Mouse (Mus musculus) embryonic fibroblast, embryonic 13.5 days (primary cell): Measurements from ENCODE around the gene Cd79a. TPM values are rescaled to one million over a fixed set of nuclear protein-coding genes. Genes with fewer than 3 reads are reported as not detected.

Experiments used
- H3K27ac ChIP-seq: 2 replicates; pipeline ENCODE4 v1.5.1; 2012; ENCODE audit warnings: low read length, control low read depth, inconsistent platforms; ENCODE audit not compliant: insufficient read depth
- H3K4me1 ChIP-seq: 2 replicates; pipeline ENCODE4 v1.6.1; 2011; ENCODE audit warnings: low read length; ENCODE audit not compliant: control insufficient read depth, insufficient read depth
- H3K4me3 ChIP-seq: 2 replicates; pipeline ENCODE4 v1.5.1; 2011; ENCODE audit warnings: mild to moderate bottlenecking, control low read depth, low read length; ENCODE audit not compliant: insufficient read depth
- CTCF ChIP-seq: IDR thresholded peaks from 2 replicates; pipeline ENCODE4 v1.5.1; 2011; ENCODE audit warnings: mild to moderate bottlenecking, control low read depth, low read length, moderate library complexity, borderline replicate concordance; ENCODE audit not compliant: insufficient read depth
- POLR2A ChIP-seq: IDR thresholded peaks from 2 replicates; pipeline ENCODE4 v1.6.1; 2011; ENCODE audit warnings: low read depth, mild to moderate bottlenecking, control low read depth, low read length, moderate library complexity
- polyA plus RNA-seq: library from polyadenylated mRNA; stranded (reverse); fragments of >200 nt; gene quantifications from 2 replicates; pipeline ENCODE4 v1.2.4, GENCODE M21; 2011; ENCODE audit warnings: low read depth; ENCODE audit not compliant: missing spikeins, insufficient read length

Cd79a gene
- polyA plus RNA-seq, 1 experiment: not detected

DNA sequence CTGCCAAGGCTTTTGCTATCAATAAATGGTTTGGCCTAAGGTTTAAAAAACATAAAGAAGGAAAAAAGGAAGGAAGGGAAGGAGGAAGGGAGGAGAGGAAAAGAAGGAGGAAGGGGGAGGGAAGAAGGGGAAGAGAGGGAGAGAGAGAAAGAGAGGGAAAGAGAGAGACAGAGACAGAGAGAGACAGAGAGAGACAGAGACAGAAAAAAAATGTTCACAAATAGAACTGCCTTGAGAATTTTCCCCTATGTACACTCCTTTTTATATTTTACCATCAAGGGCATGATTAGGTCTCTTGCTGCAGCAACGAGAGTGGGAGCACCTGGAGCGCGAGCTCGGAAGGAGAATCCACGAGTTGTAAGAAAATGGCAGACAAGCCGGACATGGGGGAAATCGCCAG, 35.3 kb upstream of the Cd79a start, which contains the start of gene Gm9844:
TSS of gene Gm9844 (plus strand) at position 301 of the 400 bp plus-strand sequence.
- Histone ChIP-seq H3K4me3 (no peak within 1 kb of the TSS), H3K4me1 (no peaks in the 10 kb centered on the region), H3K27ac (no peak within 1 kb of the TSS)
- no peak for TF ChIP-seq CTCF

GRCm38 (mm10) chr7:24862853-24863252, 34.3 kb upstream of the Cd79a start:
- no peak overlapping the region for H3K27ac ChIP-seq
- no peak for TF ChIP-seq POLR2A
- no peak for TF ChIP-seq CTCF

DNA sequence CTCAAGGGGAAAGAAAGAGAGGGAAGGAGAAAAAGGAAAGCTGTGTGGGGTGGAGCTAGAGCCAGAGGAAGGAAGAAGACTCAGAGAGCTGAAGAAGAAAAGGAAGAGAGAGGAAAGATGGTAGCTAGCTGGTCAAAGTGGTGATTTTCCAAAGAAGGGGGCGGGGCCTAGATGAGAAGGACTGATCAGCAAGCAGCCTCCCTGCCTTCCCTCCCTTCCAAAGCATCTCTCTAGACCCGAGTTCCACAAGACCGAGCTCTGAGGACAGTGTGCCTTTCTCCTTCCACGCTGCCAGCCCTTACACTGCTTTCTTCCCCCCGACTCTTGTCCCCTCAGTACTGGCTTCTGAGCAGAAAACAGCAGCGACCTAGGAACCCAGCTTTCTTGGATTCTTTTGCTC, 33.0 kb upstream of the Cd79a start:
- no peak overlapping the region for H3K27ac ChIP-seq
- H3K4me1 ChIP-seq: no peaks in the 10 kb centered on the region
- no peak for TF ChIP-seq POLR2A
- TF ChIP-seq CTCF: no peak

More at GRCm38 (mm10) chr7:24862853-24863252, 34.3 kb upstream of the Cd79a start:
- H3K4me1 ChIP-seq: no peaks in the 10 kb centered on the region
- H3K4me3 ChIP-seq: no peak overlapping the region

DNA sequence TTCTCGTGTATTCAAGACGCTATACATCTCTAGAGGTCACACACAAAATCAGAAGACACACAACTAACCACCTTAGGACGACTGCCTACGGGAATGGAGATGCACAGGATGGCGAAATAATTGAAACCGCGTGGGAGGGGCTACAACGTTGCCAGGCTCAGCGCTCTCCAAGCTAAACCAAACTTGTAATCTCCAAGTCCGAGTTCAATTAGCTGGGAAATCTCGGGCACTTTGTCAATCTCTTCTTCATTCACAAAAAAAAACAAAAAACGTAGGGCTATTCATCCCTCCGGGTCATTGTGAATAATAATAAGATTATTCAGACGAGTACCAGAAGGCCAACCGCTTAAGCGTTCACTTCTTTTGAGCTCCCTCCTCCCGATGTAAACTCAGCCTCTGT, 28.1 kb upstream of the Cd79a start:
- Histone ChIP-seq H3K4me3 (no peak overlapping the region), H3K4me1 (no peaks in the 10 kb centered on the region), H3K27ac (no peak overlapping the region)
- no peak for TF ChIP-seq POLR2A
- no peak for TF ChIP-seq CTCF

More for the DNA sequence above, 33.0 kb upstream of the Cd79a start:
- no peak overlapping the region for H3K4me3 ChIP-seq

- TF ChIP-seq CTCF (no peak), POLR2A (no peak)
- Histone ChIP-seq H3K4me1 (no peaks in the 10 kb centered on the region), H3K27ac (no peak within 1 kb of the TSS), H3K4me3 (no peak within 1 kb of the TSS)
Observed at GRCm38 (mm10) chr7:24869532-24870165, 27.5 kb upstream of the Cd79a start, which contains the start of the genes Lypd4 and Dmrtc2. Gene Lypd4, minus strand, starts transcription at chr7:24869941. Gene Dmrtc2, plus strand, starts transcription at chr7:24870057.

DNA sequence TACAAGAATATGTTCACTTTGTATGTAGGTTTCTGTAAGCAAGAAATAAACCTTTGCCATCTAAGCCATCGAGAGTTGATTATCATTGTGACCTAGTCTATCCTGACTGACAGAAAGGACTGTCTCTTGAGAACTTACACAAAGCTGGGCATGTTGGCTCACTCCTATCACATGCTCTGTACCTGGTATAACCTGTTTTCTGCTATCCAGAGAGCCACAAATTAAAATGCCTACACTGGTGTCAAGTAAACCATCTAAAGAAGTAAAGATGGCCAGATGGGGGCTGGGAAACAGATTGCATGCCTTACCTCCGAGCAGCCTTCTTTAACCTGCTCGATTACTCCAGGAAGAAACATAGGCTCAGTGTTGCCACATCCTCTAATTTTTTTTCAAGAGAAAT, 19.6 kb upstream of the Cd79a start:
- Histone ChIP-seq H3K27ac (no peak overlapping the region), H3K4me1 (no peaks in the 10 kb centered on the region), H3K4me3 (no peak overlapping the region)
- TF ChIP-seq POLR2A (no peak), CTCF (no peak)

DNA sequence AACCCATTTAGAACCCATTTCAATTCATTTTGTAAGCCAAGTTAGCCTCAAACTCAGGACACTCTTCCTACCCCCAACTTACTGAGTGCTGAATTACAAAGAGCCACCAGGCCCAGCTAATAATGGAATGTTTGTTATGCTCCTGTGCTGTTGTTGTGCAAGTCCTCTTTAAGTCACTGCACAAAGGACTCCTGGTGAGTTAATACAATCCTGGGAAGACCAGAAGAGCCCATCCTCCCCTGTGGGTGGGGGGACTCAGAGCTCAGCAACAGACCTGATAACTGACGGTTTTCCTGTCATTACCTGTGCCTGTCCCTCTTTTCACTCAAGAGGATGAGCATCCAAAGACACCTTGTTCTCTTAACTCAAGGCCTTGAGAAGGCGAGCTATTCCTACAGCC, 17.6 kb upstream of the Cd79a start:
- TF ChIP-seq CTCF (no peak), POLR2A (no peak)
- H3K27ac ChIP-seq: no peak overlapping the region
- H3K4me3 ChIP-seq: no peak overlapping the region
- no peaks in the 10 kb centered on the region for H3K4me1 ChIP-seq

DNA sequence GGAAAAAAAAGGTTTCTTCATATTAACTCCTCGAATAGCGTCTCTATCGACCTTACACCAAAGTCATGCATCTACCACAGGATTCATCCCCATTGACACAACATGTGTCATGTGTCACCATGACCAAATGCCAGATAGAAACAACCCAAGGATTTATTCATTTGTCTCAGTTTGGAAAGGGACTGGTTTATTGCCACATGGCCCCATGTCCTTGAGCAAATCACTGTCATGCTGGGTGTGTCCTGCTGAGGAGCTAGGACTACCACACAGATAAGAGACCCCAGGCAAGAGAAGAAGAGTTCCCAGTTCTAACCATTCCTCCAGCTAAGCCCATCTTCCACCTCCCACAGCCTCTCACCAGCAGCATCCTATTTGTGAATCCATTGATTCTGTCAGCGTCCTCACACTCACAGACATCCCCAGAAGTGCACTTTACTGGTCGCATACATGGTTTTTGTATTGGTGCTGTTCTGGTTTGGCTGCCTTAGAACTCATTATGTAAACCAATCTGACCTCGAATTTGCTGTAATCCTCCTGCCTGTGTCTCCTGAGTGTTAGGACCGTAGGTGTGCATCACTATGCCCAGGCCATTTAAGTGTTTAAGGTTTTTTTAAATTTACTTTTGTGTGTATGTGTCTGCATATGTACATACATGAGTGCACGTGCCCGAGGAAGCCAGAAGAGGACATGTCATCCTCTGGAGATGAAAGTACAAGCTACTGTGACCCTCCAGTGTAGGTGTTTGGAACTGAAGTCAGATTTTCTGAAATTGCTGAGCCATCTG, 14.6 kb upstream of the Cd79a start:
- Histone ChIP-seq H3K4me1 (no peaks in the 10 kb centered on the region; the same call in 1 of the 2 replicates), H3K27ac (no peak overlapping the region), H3K4me3 (no peak overlapping the region)
- TF ChIP-seq POLR2A (no peak), CTCF (no peak)

DNA sequence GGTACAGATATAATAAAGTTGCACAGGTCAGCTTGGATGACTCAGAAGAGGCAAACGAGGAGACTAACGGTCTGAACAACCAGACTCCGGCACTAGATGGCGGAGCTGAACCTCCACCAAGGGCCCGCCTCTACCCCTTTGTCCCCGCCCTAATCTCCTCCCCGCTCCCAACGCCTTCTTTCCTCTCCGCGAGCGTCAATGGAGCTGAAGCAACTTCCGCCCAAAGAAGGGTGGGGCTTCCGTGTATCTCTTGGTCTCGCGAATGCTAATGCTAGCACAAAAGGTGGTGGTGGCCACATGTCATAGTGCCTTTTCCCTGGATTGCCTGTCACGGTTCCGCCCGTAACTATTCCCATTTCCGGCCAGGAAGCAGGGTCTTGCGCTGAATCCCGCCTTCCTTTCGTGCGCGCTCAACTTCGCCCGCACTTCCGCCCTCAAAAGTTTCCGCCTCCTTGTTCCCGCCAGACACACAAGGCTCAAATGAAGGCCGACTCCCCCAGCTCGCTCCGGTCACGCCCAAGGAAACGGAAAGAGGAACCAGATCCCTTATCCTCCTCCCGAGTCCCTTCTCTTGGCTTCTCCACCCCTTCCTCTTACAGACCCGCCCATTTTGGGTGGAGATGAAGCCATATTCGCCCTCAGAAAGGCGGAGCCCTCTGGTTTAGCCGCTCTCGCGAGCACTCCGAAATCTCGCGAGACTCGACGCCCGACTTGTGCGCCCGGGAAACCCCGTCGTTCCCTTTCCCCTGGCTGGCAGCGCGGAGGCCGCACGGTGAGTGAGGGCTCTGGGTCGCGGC, 13.1 kb upstream of the Cd79a start, which contains the start of gene Rps19:
TSS of gene Rps19 (plus strand) at position 476 of the 797 bp plus-strand sequence.
- Histone ChIP-seq H3K27ac (peak within 1 kb of the TSS; percentile 77), H3K4me3 (peak within 1 kb of the TSS; percentile 76), H3K4me1 (no peaks in the 10 kb centered on the region; the same call in 1 of the 2 replicates)
- TF ChIP-seq POLR2A (peak; percentile 93), CTCF (0 out of 2 replicates have a peak, but pooled peaks have one; percentile 6)

- Histone ChIP-seq H3K4me1 (no peaks in the 10 kb centered on the region; the same call in 1 of the 2 replicates), H3K27ac (peak overlapping the region; percentile 62), H3K4me3 (peak overlapping the region; percentile 76)
- no peak for TF ChIP-seq CTCF
- TF ChIP-seq POLR2A: 0 out of 2 replicates have a peak, but pooled peaks have one; percentile 27
Observed at GRCm38 (mm10) chr7:24884693-24885291, 12.4 kb upstream of the Cd79a start.
